Mouse (Mus musculus) MEL (cell line): ENCODE measurements around the gene Rinl. TPM values are rescaled to one million over a fixed set of nuclear protein-coding genes. Genes with fewer than 3 reads are reported as not detected.

ENCODE experiments used
- DNase-seq: peaks from one replicate; pipeline ENCODE4 v3.0.0; 2011; ENCODE audit warnings: low read depth, low spot score
- H3K27ac ChIP-seq: 2 replicates; pipeline ENCODE4 v1.5.1; 2012; ENCODE audit warnings: low read depth, mild to moderate bottlenecking, control low read depth, low read length, moderate library complexity; ENCODE audit not compliant: control insufficient read depth
- H3K27me3 ChIP-seq, 2 experiments: fragments of 150-350 bp in 1 of 2; sonication (generic) in 1 of 2; 2 replicates each; pipeline ENCODE4 v1.6.1; 2012; ENCODE audit warnings: low read length in 2 of 2, mild to moderate bottlenecking in 2 of 2, improper control_type of control experiment in 1 of 2, moderate library complexity in 1 of 2; ENCODE audit not compliant: insufficient read depth in 2 of 2, control insufficient read depth in 1 of 2
- H3K36me3 ChIP-seq, 2 experiments: 2 replicates each; pipeline ENCODE4 v1.6.1; 2012 to 2014; ENCODE audit warnings: low read length in 2 of 2, improper control_type of control experiment in 1 of 2, inconsistent platforms in 1 of 2, mild to moderate bottlenecking in 1 of 2; ENCODE audit not compliant: insufficient read depth in 2 of 2, control insufficient read depth in 1 of 2
- H3K4me1 ChIP-seq, 2 experiments: fragments of 150-350 bp in 1 of 2; sonication (generic) in 1 of 2; 2 replicates each; pipeline ENCODE4 v1.6.1; 2012; ENCODE audit warnings: low read length in 2 of 2, improper control_type of control experiment in 1 of 2, mild to moderate bottlenecking in 1 of 2; ENCODE audit not compliant: insufficient read depth in 2 of 2, control insufficient read depth in 1 of 2
- H3K4me3 ChIP-seq, 2 experiments: fragments of 150-350 bp in 1 of 2; sonication (generic) in 1 of 2; 2 replicates each; pipeline ENCODE4 v1.5.1; 2012; ENCODE audit warnings: low read depth in 2 of 2, low read length in 2 of 2, mild to moderate bottlenecking in 2 of 2, moderate library complexity in 2 of 2, control low read depth in 1 of 2, improper control_type of control experiment in 1 of 2; ENCODE audit not compliant: control insufficient read depth in 1 of 2, insufficient read depth in 1 of 2
- H3K79me2 ChIP-seq: 2 replicates; pipeline ENCODE4 v1.6.1; 2012; ENCODE audit warnings: mild to moderate bottlenecking, low read length, moderate library complexity; ENCODE audit not compliant: control insufficient read depth, poor library complexity, insufficient read depth
- H3K9ac ChIP-seq: 2 replicates; pipeline ENCODE4 v1.6.1; 2012; ENCODE audit warnings: low read depth, mild to moderate bottlenecking, control low read depth, low read length, moderate library complexity; ENCODE audit not compliant: control insufficient read depth, poor library complexity, severe bottlenecking
- H3K9me3 ChIP-seq: fragments of 150-350 bp; sonication (generic); replicated peaks from 2 replicates; pipeline ENCODE4 v1.6.1; 2012; ENCODE audit warnings: mild to moderate bottlenecking, low read length, improper control_type of control experiment, moderate library complexity; ENCODE audit not compliant: insufficient read depth
- BHLHE40 ChIP-seq: IDR thresholded peaks from 2 replicates; pipeline ENCODE4 v1.6.1; 2012; ENCODE audit warnings: low read depth, mild to moderate bottlenecking, inconsistent platforms, low read length, improper control_type of control experiment, borderline replicate concordance
- E2F4 ChIP-seq: IDR thresholded peaks from 2 replicates; pipeline ENCODE4 v1.6.1; 2011; ENCODE audit warnings: low read depth, low read length, improper control_type of control experiment, borderline replicate concordance
- EP300 ChIP-seq, 2 experiments: IDR thresholded peaks; 2 replicates each; pipeline ENCODE4 v1.6.1; 2011; ENCODE audit warnings: improper control_type of control experiment in 2 of 2, low read length in 2 of 2, low read depth in 1 of 2, mild to moderate bottlenecking in 1 of 2
- GATA1 ChIP-seq: IDR thresholded peaks from 2 replicates; pipeline ENCODE4 v1.6.1; 2011; ENCODE audit warnings: low read depth, low read length, improper control_type of control experiment
- MAFK ChIP-seq: IDR thresholded peaks from 2 replicates; pipeline ENCODE4 v1.6.1; 2011; ENCODE audit warnings: low read depth, mild to moderate bottlenecking, low read length, improper control_type of control experiment, borderline replicate concordance
- MAZ ChIP-seq: IDR thresholded peaks from 2 replicates; pipeline ENCODE4 v1.6.1; 2012; ENCODE audit warnings: low read depth, mild to moderate bottlenecking, inconsistent platforms, low read length, improper control_type of control experiment
- MEF2A ChIP-seq: IDR thresholded peaks from 2 replicates; pipeline ENCODE4 v1.6.1; 2014; ENCODE audit warnings: low read depth, mild to moderate bottlenecking, inconsistent platforms, low read length, improper control_type of control experiment; ENCODE audit not compliant: poor library complexity, insufficient replicate concordance, severe bottlenecking; ENCODE audit errors: extremely low read depth
- MYB ChIP-seq: IDR thresholded peaks from 2 replicates; pipeline ENCODE4 v1.6.1; 2011; ENCODE audit warnings: mild to moderate bottlenecking, low read depth, low read length, improper control_type of control experiment
- MYC ChIP-seq: IDR thresholded peaks from 2 replicates; pipeline ENCODE4 v1.6.1; 2011; ENCODE audit warnings: low read depth, mild to moderate bottlenecking, low read length, improper control_type of control experiment, moderate library complexity
- NRF1 ChIP-seq: IDR thresholded peaks from 2 replicates; pipeline ENCODE4 v1.6.1; 2014; ENCODE audit warnings: low read depth, mild to moderate bottlenecking, inconsistent platforms, low read length, improper control_type of control experiment, moderate library complexity; ENCODE audit not compliant: poor library complexity, insufficient read depth, severe bottlenecking
- POLR2AphosphoS2 ChIP-seq: IDR thresholded peaks from 2 replicates; pipeline ENCODE4 v1.6.1; 2011; ENCODE audit warnings: low read length, improper control_type of control experiment
- RAD21 ChIP-seq: IDR thresholded peaks from 2 replicates; pipeline ENCODE4 v1.6.1; 2011; ENCODE audit warnings: mild to moderate bottlenecking, low read depth, low read length, improper control_type of control experiment
- SIN3A ChIP-seq: IDR thresholded peaks from 2 replicates; pipeline ENCODE4 v1.6.1; 2012; ENCODE audit warnings: low read length, improper control_type of control experiment, inconsistent platforms
- TAL1 ChIP-seq: IDR thresholded peaks from 2 replicates; pipeline ENCODE4 v1.6.1; 2012; ENCODE audit warnings: mild to moderate bottlenecking, inconsistent platforms, low read length, moderate library complexity, mixed read lengths
- TCF12 ChIP-seq: IDR thresholded peaks from 2 replicates; pipeline ENCODE4 v1.6.1; 2014; ENCODE audit warnings: low read depth, mild to moderate bottlenecking, inconsistent platforms, low read length, improper control_type of control experiment, moderate library complexity
- UBTF ChIP-seq: IDR thresholded peaks from 2 replicates; pipeline ENCODE4 v1.6.1; 2012; ENCODE audit warnings: low read depth, mild to moderate bottlenecking, inconsistent platforms, low read length, improper control_type of control experiment, moderate library complexity, borderline replicate concordance; ENCODE audit not compliant: insufficient read depth
- USF1 ChIP-seq: IDR thresholded peaks from 2 replicates; pipeline ENCODE4 v1.6.1; 2014; ENCODE audit warnings: low read depth, mild to moderate bottlenecking, inconsistent platforms, low read length, improper control_type of control experiment, moderate library complexity
- ZKSCAN1 ChIP-seq: IDR thresholded peaks from 2 replicates; pipeline ENCODE4 v1.6.1; 2012; ENCODE audit warnings: low read depth, mild to moderate bottlenecking, inconsistent platforms, low read length, improper control_type of control experiment, moderate library complexity
- ZMIZ1 ChIP-seq: IDR thresholded peaks from 2 replicates; pipeline ENCODE4 v1.6.1; 2012; ENCODE audit warnings: low read depth, mild to moderate bottlenecking, inconsistent platforms, low read length, improper control_type of control experiment, moderate library complexity
- polyA plus RNA-seq, 2 experiments: library from polyadenylated mRNA; stranded (reverse) in 1 of 2; unstranded in 1 of 2; fragments of >175 nt in 1 of 2; fragments of >200 nt in 1 of 2; gene quantifications; 2 replicates each; pipeline versions ENCODE4 v1.2.1 to v1.2.4; 2012; ENCODE audit warnings: low replicate concordance in 2 of 2, low read depth in 1 of 2; ENCODE audit not compliant: insufficient read length in 2 of 2, insufficient read depth in 1 of 2, missing spikeins in 1 of 2
- total RNA-seq: library from RNA; depleted of rRNA; stranded (reverse); fragments of 300-350 nt; gene quantifications from 2 replicates; pipeline ENCODE4 v1.2.3, GENCODE M21; 2012

The Rinl gene
- total and polyA plus RNA-seq, 3 experiments, result 39.9 to 63.9 TPM; not detected in 1

GRCm38 (mm10) chr7:28769414-28769958 is 19.3 kb upstream of the Rinl start (continued):
- TF ChIP-seq POLR2AphosphoS2 (no peak), ZKSCAN1 (no peak)
- TF ChIP-seq, all 39 proteins: peak for 11

- Histone ChIP-seq H3K27me3 (no peaks in the 10 kb centered on the region), H3K36me3 (peaks cover 1 to 32% of the 10 kb centered on the region in 2 experiments; a peak in 3 of 4 replicates), H3K4me1 (peaks cover 27 to 39% of the 10 kb centered on the region in 2 experiments), H3K9ac (peak overlapping the region; percentile 57), H3K79me2 (peaks cover 18% of the 10 kb centered on the region), H3K9me3 (no peaks in the 10 kb centered on the region), H3K27ac (peak overlapping the region; percentile 95), H3K4me3 (no peak overlapping the region)
- no peak for DNase-seq
- TF ChIP-seq MAZ, result no peak
- TF ChIP-seq ZKSCAN1, result no peak
- no peak for TF ChIP-seq MAFK
- TF ChIP-seq ZMIZ1, result no peak
- TF ChIP-seq E2F4, result no peak
- TF ChIP-seq POLR2AphosphoS2, result no peak
- no peak for TF ChIP-seq MYC
- peak; percentile 33; the same call in 1 of the 2 replicates for TF ChIP-seq TAL1
- TF ChIP-seq SIN3A, result no peak
- TF ChIP-seq EP300 (IDR thresholded peaks at IDR 0.05; ENCODE audit: low read depth in 1 of 2, low read length in 2 of 2), result peak in 1 of 2 experiments; percentile 24; a peak in 1 of 4 replicates
- no peak for TF ChIP-seq RAD21
- no peak for TF ChIP-seq USF1
- TF ChIP-seq BHLHE40, result no peak
- TF ChIP-seq TCF12, result peak; percentile 24; the same call in 1 of the 2 replicates
- TF ChIP-seq UBTF, result no peak
- TF ChIP-seq MEF2A, result no peak
- 0 out of 2 replicates have a peak, but pooled peaks have one; percentile 11 for TF ChIP-seq GATA1
- TF ChIP-seq MYB, result no peak
- TF ChIP-seq NRF1, result 0 out of 2 replicates have a peak, but pooled peaks have one; percentile 5
Measured at GRCm38 (mm10) chr7:28770309-28770708, 18.5 kb upstream of the Rinl start.
